Mouse (Mus musculus): ENCODE results near the gene Arfip1. TPM values are rescaled to one million over a fixed set of nuclear protein-coding genes. Genes with fewer than 3 reads are reported as not detected.
A peak's percentile ranks its signal among the peaks of the same experiment; 100 is the strongest.

Gene Arfip1
- polyA plus RNA-seq, 1 experiment, result 14.3 TPM

GRCm38 (mm10) chr3:84497718-84498117 lies 84.7 kb downstream of the Arfip1 start:
- H3K27me3 ChIP-seq (replicated peaks; ENCODE audit: control insufficient read depth, insufficient read depth, low read length), result no peaks in the 10 kb centered on the region
- no peaks in the 10 kb centered on the region for H3K36me3 ChIP-seq (ENCODE audit: control insufficient read depth, insufficient read depth, low read length)
- peak; percentile 25 for DNase-seq
- no peaks in the 10 kb centered on the region for H3K4me1 ChIP-seq (ENCODE audit: control insufficient read depth, insufficient read depth, low read length)
- 48% methylated on average over 11 of the region's 11 CpGs for WGBS
- H3K27ac ChIP-seq (ENCODE audit: insufficient read depth, low read depth, low read length), result no peak overlapping the region
- TF ChIP-seq POLR2A (IDR thresholded peaks at IDR 0.05; ENCODE audit: low read depth, low read length), result no peak
- no peak for TF ChIP-seq CTCF (conservative IDR thresholded peaks at IDR 0.05; ENCODE audit: insufficient read depth, insufficient read length, low read depth, low read length)
- no peak overlapping the region for H3K4me3 ChIP-seq (ENCODE audit: insufficient read depth, low read depth, low read length)

- Histone ChIP-seq H3K36me3 (ENCODE audit: control insufficient read depth, insufficient read depth, low read length) (no peaks in the 10 kb centered on the region), H3K4me3 (ENCODE audit: insufficient read depth, low read depth, low read length) (no peak overlapping the region), H3K27me3 (replicated peaks; ENCODE audit: control insufficient read depth, insufficient read depth, low read length) (no peaks in the 10 kb centered on the region), H3K4me1 (ENCODE audit: control insufficient read depth, insufficient read depth, low read length) (peaks cover 3% of the 10 kb centered on the region; the same call in 1 of the 2 replicates), H3K27ac (ENCODE audit: insufficient read depth, low read depth, low read length) (no peak overlapping the region)
- TF ChIP-seq CTCF (conservative IDR thresholded peaks at IDR 0.05; ENCODE audit: insufficient read depth, insufficient read length, low read depth, low read length) (no peak), POLR2A (IDR thresholded peaks at IDR 0.05; ENCODE audit: low read depth, low read length) (no peak)
- no peak for DNase-seq
- WGBS, result 92% methylated on average over 8 of the region's 8 CpGs
These were observed 89.8 kb downstream of the Arfip1 start for GRCm38 (mm10) chr3:84492657-84493056.

- WGBS, result 77% methylated on average over 4 of the region's 4 CpGs
- DNase-seq, result no peak
- no peak overlapping the region for H3K4me3 ChIP-seq (ENCODE audit: insufficient read depth, low read depth, low read length)
- H3K27me3 ChIP-seq (replicated peaks; ENCODE audit: control insufficient read depth, insufficient read depth, low read length), result no peaks in the 10 kb centered on the region
- no peak overlapping the region for H3K27ac ChIP-seq (ENCODE audit: insufficient read depth, low read depth, low read length)
- TF ChIP-seq CTCF (conservative IDR thresholded peaks at IDR 0.05; ENCODE audit: insufficient read depth, insufficient read length, low read depth, low read length), result no peak
- no peak for TF ChIP-seq POLR2A (IDR thresholded peaks at IDR 0.05; ENCODE audit: low read depth, low read length)
- no peaks in the 10 kb centered on the region for H3K36me3 ChIP-seq (ENCODE audit: control insufficient read depth, insufficient read depth, low read length)
- H3K4me1 ChIP-seq (ENCODE audit: control insufficient read depth, insufficient read depth, low read length), result peaks cover 3% of the 10 kb centered on the region; the same call in 1 of the 2 replicates
These were observed 90.3 kb downstream of the Arfip1 start for GRCm38 (mm10) chr3:84492148-84492547.

GRCm38 (mm10) chr3:84488716-84489115 lies 93.7 kb downstream of the Arfip1 start:
- Histone ChIP-seq H3K4me1 (ENCODE audit: control insufficient read depth, insufficient read depth, low read length) (peaks cover 3% of the 10 kb centered on the region; the same call in 1 of the 2 replicates), H3K27ac (ENCODE audit: insufficient read depth, low read depth, low read length) (peak overlapping the region; percentile 54; the same call in 1 of the 2 replicates), H3K4me3 (ENCODE audit: insufficient read depth, low read depth, low read length) (no peak overlapping the region), H3K27me3 (replicated peaks; ENCODE audit: control insufficient read depth, insufficient read depth, low read length) (no peaks in the 10 kb centered on the region), H3K36me3 (ENCODE audit: control insufficient read depth, insufficient read depth, low read length) (no peaks in the 10 kb centered on the region)
- TF ChIP-seq POLR2A (IDR thresholded peaks at IDR 0.05; ENCODE audit: low read depth, low read length), result no peak
- no peak for TF ChIP-seq CTCF (conservative IDR thresholded peaks at IDR 0.05; ENCODE audit: insufficient read depth, insufficient read length, low read depth, low read length)
- 64% methylated on average over 6 of the region's 6 CpGs for WGBS
- peak; percentile 52 for DNase-seq

- no peak overlapping the region for H3K27ac ChIP-seq (ENCODE audit: insufficient read depth, low read depth, low read length)
- no peak overlapping the region for H3K4me3 ChIP-seq (ENCODE audit: insufficient read depth, low read depth, low read length)
- 73% methylated on average over 3 of the region's 3 CpGs for WGBS
- H3K27me3 ChIP-seq (replicated peaks; ENCODE audit: control insufficient read depth, insufficient read depth, low read length), result no peaks in the 10 kb centered on the region
- DNase-seq, result no peak
- no peaks in the 10 kb centered on the region for H3K36me3 ChIP-seq (ENCODE audit: control insufficient read depth, insufficient read depth, low read length)
- TF ChIP-seq POLR2A (IDR thresholded peaks at IDR 0.05; ENCODE audit: low read depth, low read length) (no peak), CTCF (conservative IDR thresholded peaks at IDR 0.05; ENCODE audit: insufficient read depth, insufficient read length, low read depth, low read length) (no peak)
- H3K4me1 ChIP-seq (ENCODE audit: control insufficient read depth, insufficient read depth, low read length), result peaks cover 6% of the 10 kb centered on the region; the same call in 1 of the 2 replicates
These were observed 97.5 kb downstream of the Arfip1 start for GRCm38 (mm10) chr3:84484891-84485290.

GRCm38 (mm10) chr3:84484333-84484732 lies 98.1 kb downstream of the Arfip1 start:
- no peak for DNase-seq
- WGBS, result 64% methylated on average over 4 of the region's 4 CpGs
- no peak overlapping the region for H3K27ac ChIP-seq (ENCODE audit: insufficient read depth, low read depth, low read length)
- no peak overlapping the region for H3K4me3 ChIP-seq (ENCODE audit: insufficient read depth, low read depth, low read length)
- TF ChIP-seq POLR2A (IDR thresholded peaks at IDR 0.05; ENCODE audit: low read depth, low read length) (no peak), CTCF (conservative IDR thresholded peaks at IDR 0.05; ENCODE audit: insufficient read depth, insufficient read length, low read depth, low read length) (no peak)
- H3K4me1 ChIP-seq (ENCODE audit: control insufficient read depth, insufficient read depth, low read length), result peaks cover 6% of the 10 kb centered on the region; the same call in 1 of the 2 replicates
- no peaks in the 10 kb centered on the region for H3K36me3 ChIP-seq (ENCODE audit: control insufficient read depth, insufficient read depth, low read length)
- no peaks in the 10 kb centered on the region for H3K27me3 ChIP-seq (replicated peaks; ENCODE audit: control insufficient read depth, insufficient read depth, low read length)

GRCm38 (mm10) chr3:84482121-84482520 lies 100.3 kb downstream of the Arfip1 start:
- Histone ChIP-seq H3K27ac (ENCODE audit: insufficient read depth, low read depth, low read length) (no peak overlapping the region), H3K36me3 (ENCODE audit: control insufficient read depth, insufficient read depth, low read length) (no peaks in the 10 kb centered on the region), H3K4me1 (ENCODE audit: control insufficient read depth, insufficient read depth, low read length) (0 out of 2 replicates have a peak, but pooled peaks cover 3% of the 10 kb centered on the region), H3K4me3 (ENCODE audit: insufficient read depth, low read depth, low read length) (no peak overlapping the region), H3K27me3 (replicated peaks; ENCODE audit: control insufficient read depth, insufficient read depth, low read length) (no peaks in the 10 kb centered on the region)
- no peak for DNase-seq
- no peak for TF ChIP-seq POLR2A (IDR thresholded peaks at IDR 0.05; ENCODE audit: low read depth, low read length)
- no peak for TF ChIP-seq CTCF (conservative IDR thresholded peaks at IDR 0.05; ENCODE audit: insufficient read depth, insufficient read length, low read depth, low read length)
- WGBS, result 69% methylated on average over 6 of the region's 6 CpGs
